ENCODE assay signal across 11 mouse cellular contexts in genomic region chr17:30468368-30468767, GRCm38 (mm10).
DNase-seq lines count a peak whose midpoint lies in the region; ATAC-seq and TF ChIP-seq lines count a peak whose summit lies in the region.
"Had no signal": no experiment of that assay in that cellular context is flagged by ENCODE, and none has a peak within 500 bp of the region (broad histone marks: within the 10 kb centered on the region; RNA-seq: fewer than 3 reads in every experiment).

No protein-coding gene starts in this region.

- H3K4me3 ChIP-seq in heart, embryonic 11.5 days (ENCODE audit: low read depth, low read length), result no peak overlapping the region
- H3K4me3 ChIP-seq in heart, adult 2 months, result no peak overlapping the region
- no peak overlapping the region for H3K4me3 ChIP-seq in stomach, embryonic 16.5 days (replicated peaks; ENCODE audit: low read length)
- H3K4me3 ChIP-seq in stomach, postnatal 0 days (ENCODE audit: low read depth, low read length), result no peak overlapping the region
- H3K4me3 ChIP-seq in kidney, adult 2 months (ENCODE audit: insufficient read depth, low read depth, low read length), result no peak overlapping the region

- no peak overlapping the region for H3K9ac ChIP-seq in heart, embryonic 11.5 days (ENCODE audit: low read depth, low read length)
- H3K9ac ChIP-seq in heart, adult 2 months (ENCODE audit: low read depth, low read length), result no peak overlapping the region
- no peak overlapping the region for H3K9ac ChIP-seq in stomach, embryonic 16.5 days (ENCODE audit: low read length)
- H3K9ac ChIP-seq in stomach, postnatal 0 days (ENCODE audit: low read length), result no peak overlapping the region

- H3K27ac ChIP-seq in heart, embryonic 11.5 days (ENCODE audit: low read depth, low read length), result 0 out of 2 replicates have a peak overlapping the region, but pooled peaks have one; percentile 43
- no peak overlapping the region for H3K27ac ChIP-seq in heart, adult 2 months
- 0 out of 2 replicates have a peak overlapping the region, but pooled peaks have one; percentile 23 for H3K27ac ChIP-seq in stomach, embryonic 16.5 days (ENCODE audit: low read length)
- H3K27ac ChIP-seq in stomach, postnatal 0 days (replicated peaks), result no peak overlapping the region
- no peak overlapping the region for H3K27ac ChIP-seq in kidney, adult 2 months (ENCODE audit: insufficient read depth, low read depth, low read length)

- peaks cover 53% of the 10 kb centered on the region for H3K4me1 ChIP-seq in heart, embryonic 11.5 days (ENCODE audit: control insufficient read depth, insufficient read depth, low read length)
- H3K4me1 ChIP-seq in heart, adult 2 months (ENCODE audit: control insufficient read depth, insufficient read depth, low read length), result peaks cover 3% of the 10 kb centered on the region
- H3K4me1 ChIP-seq in stomach, embryonic 16.5 days (ENCODE audit: control insufficient read depth, insufficient read depth, low read length), result peaks cover 46% of the 10 kb centered on the region
- H3K4me1 ChIP-seq in stomach, postnatal 0 days (replicated peaks; ENCODE audit: control insufficient read depth, insufficient read depth), result peaks cover 5% of the 10 kb centered on the region
- no peaks in the 10 kb centered on the region; the same call in 1 of the 2 replicates for H3K4me1 ChIP-seq in kidney, adult 2 months (ENCODE audit: control insufficient read depth, insufficient read depth, low read length)

- no peaks in the 10 kb centered on the region for H3K9me3 ChIP-seq in heart, embryonic 11.5 days (replicated peaks; ENCODE audit: control insufficient read depth, low read length)
- no peaks in the 10 kb centered on the region for H3K9me3 ChIP-seq in stomach, embryonic 16.5 days (replicated peaks; ENCODE audit: control insufficient read depth, low read length)
- H3K9me3 ChIP-seq in stomach, postnatal 0 days (ENCODE audit: control insufficient read depth, low read length), result no peaks in the 10 kb centered on the region
- H3K9me3 ChIP-seq: G1E had no signal

- no peaks in the 10 kb centered on the region for H3K36me3 ChIP-seq in heart, embryonic 11.5 days (ENCODE audit: control insufficient read depth, insufficient read depth, low read length)
- H3K36me3 ChIP-seq in heart, adult 2 months (ENCODE audit: control insufficient read depth, insufficient read depth, low read length), result no peaks in the 10 kb centered on the region
- H3K36me3 ChIP-seq in stomach, embryonic 16.5 days (ENCODE audit: control insufficient read depth, insufficient read depth, low read length), result no peaks in the 10 kb centered on the region
- no peaks in the 10 kb centered on the region for H3K36me3 ChIP-seq in stomach, postnatal 0 days (ENCODE audit: control insufficient read depth, insufficient read depth, low read length)
- no peaks in the 10 kb centered on the region for H3K36me3 ChIP-seq in kidney, adult 2 months (ENCODE audit: control insufficient read depth, insufficient read depth, low read length)

- no peak for DNase-seq in heart, adult 2 months
- no peak for DNase-seq in stomach, postnatal 0 days (ENCODE audit: low spot score)
- peak; percentile 55 for DNase-seq in mesoderm, embryonic 11.5 days (ENCODE audit: low read depth, low spot score)
- no peak for DNase-seq in urinary bladder, adult 18-20 months (ENCODE audit: low spot score in 2 of 2)
- DNase-seq in kidney, adult 2 months, result no peak
- DNase-seq in urinary bladder, postnatal 36 days (ENCODE audit: low spot score in 2 of 2), result no peak
- DNase-seq: kidney, adult 11 months; lung, adult 2 months had no signal

- TF ChIP-seq POLR2A in heart, adult 2 months (IDR thresholded peaks at IDR 0.05; ENCODE audit: insufficient read depth, low read depth, low read length), result no peak
- no peak for TF ChIP-seq POLR2A in kidney, adult 2 months (IDR thresholded peaks at IDR 0.05; ENCODE audit: low read depth, low read length)

- no peaks in the 10 kb centered on the region for H3K27me3 ChIP-seq in heart, embryonic 11.5 days (ENCODE audit: control insufficient read depth, insufficient read depth, low read length)
- no peaks in the 10 kb centered on the region for H3K27me3 ChIP-seq in heart, adult 2 months (ENCODE audit: control insufficient read depth, insufficient read depth, low read length)
- H3K27me3 ChIP-seq in stomach, embryonic 16.5 days (ENCODE audit: control insufficient read depth, insufficient read depth, low read length), result no peaks in the 10 kb centered on the region
- H3K27me3 ChIP-seq in stomach, postnatal 0 days (ENCODE audit: control insufficient read depth, insufficient read depth, low read length), result no peaks in the 10 kb centered on the region
- no peaks in the 10 kb centered on the region for H3K27me3 ChIP-seq in kidney, adult 2 months (replicated peaks; ENCODE audit: control insufficient read depth, insufficient read depth, low read length)

- no peak for TF ChIP-seq EP300 in heart, adult 2 months (IDR thresholded peaks at IDR 0.05; ENCODE audit: insufficient read depth, low read depth, low read length)
- TF ChIP-seq EP300 in stomach, postnatal 0 days (optimal IDR thresholded peaks at IDR 0.05), result no peak

- intact Hi-C loops in heart, adult 2 months (cut with DNase I), result no loop called here

- TF ChIP-seq CTCF in heart, adult 2 months (IDR thresholded peaks at IDR 0.05), result no peak
- no peak for TF ChIP-seq CTCF in stomach, postnatal 0 days (IDR thresholded peaks at IDR 0.05; ENCODE audit: low read depth)
- no peak for TF ChIP-seq CTCF in kidney, adult 2 months (conservative IDR thresholded peaks at IDR 0.05; ENCODE audit: insufficient read depth, insufficient read length, low read depth, low read length)

- no peaks in the 10 kb centered on the region for H3K79me2 ChIP-seq in heart, adult 2 months (replicated peaks; ENCODE audit: control insufficient read depth, insufficient read depth, low read length)

- H3K4me2 ChIP-seq in heart, embryonic 11.5 days, result no peak overlapping the region
- no peak overlapping the region for H3K4me2 ChIP-seq in stomach, embryonic 16.5 days (ENCODE audit: low read depth, low read length)
- no peak overlapping the region for H3K4me2 ChIP-seq in stomach, postnatal 0 days (replicated peaks; ENCODE audit: low read depth)

- no peak for ATAC-seq in heart, embryonic 11.5 days (replicated peaks; ENCODE audit: insufficient number of reproducible peaks, low FRiP score, low TSS enrichment)
- no peak for ATAC-seq in stomach, embryonic 16.5 days (ENCODE audit: insufficient read depth, low FRiP score)
- ATAC-seq in stomach, postnatal 0 days (ENCODE audit: low FRiP score, low TSS enrichment), result no peak

- WGBS in heart, embryonic 11.5 days (ENCODE audit: insufficient replicate concordance), result 17% methylated on average over 4 of the region's 4 CpGs
- WGBS in heart, adult 2 months, result 73% methylated on average over 4 of the region's 4 CpGs
- 28% methylated on average over 4 of the region's 4 CpGs for whole genome bisulfite sequencing in stomach, embryonic 16.5 days
- 42% methylated on average over 4 of the region's 4 CpGs for WGBS in stomach, postnatal 0 days
- 74% methylated on average over 4 of the region's 4 CpGs for WGBS in kidney, adult 2 months

Comparison
In these comparisons a context has a peak if more than half of its experiments do, and no peak if none do; other contexts are left out.
1. H3K27ac ChIP-seq: peak in heart, embryonic 11.5 days (single experiment) and stomach, embryonic 16.5 days (single experiment); none in heart, adult 2 months (single experiment), stomach, postnatal 0 days (single experiment) and kidney, adult 2 months (single experiment).